Mouse (Mus musculus) hindbrain, embryonic 10.5 days (tissue): ENCODE measurements at regions not wholly inside any gene's neighbourhood (a gene's known extent, or its start where the extent isn't known, plus 50 kb on each side); places are given as distances from the start of the nearest gene placed in this dataset.

ENCODE experiments used
- DNase-seq: peaks from one replicate; pipeline ENCODE4 v3.0.0-alpha.2; 2017; ENCODE audit warnings: low spot score
- H3K27ac ChIP-seq: fragments of 300-500 bp; sonication (generic); 2 replicates; pipeline ENCODE4 v1.5.1; 2016; ENCODE audit warnings: mild to moderate bottlenecking, moderate library complexity
- H3K27me3 ChIP-seq: fragments of 300-500 bp; sonication (generic); 2 replicates; pipeline ENCODE4 v1.6.1; 2016; ENCODE audit warnings: mild to moderate bottlenecking; ENCODE audit not compliant: poor library complexity, insufficient read depth, severe bottlenecking
- H3K36me3 ChIP-seq: fragments of 300-500 bp; sonication (generic); 2 replicates; pipeline ENCODE4 v1.6.1; 2016; ENCODE audit warnings: mild to moderate bottlenecking, moderate library complexity
- H3K4me1 ChIP-seq: fragments of 300-500 bp; sonication (generic); replicated peaks from 2 replicates; pipeline ENCODE4 v1.6.1; 2016; ENCODE audit warnings: mild to moderate bottlenecking
- H3K4me3 ChIP-seq: fragments of 300-500 bp; sonication (generic); 2 replicates; pipeline ENCODE4 v1.5.1; 2016; ENCODE audit warnings: mild to moderate bottlenecking, moderate library complexity
- H3K9me3 ChIP-seq: fragments of 300-500 bp; sonication (generic); 2 replicates; pipeline ENCODE4 v1.6.1; 2016; ENCODE audit warnings: mild to moderate bottlenecking, moderate library complexity
- WGBS: fragments of 180-500 bp; shearing (Covaris S2); methylation state at CpG from one replicate; pipeline ENCODE4 v1.1.7; 2016; 5-methylcytosine and 5-hydroxymethylcytosine counted together

DNA sequence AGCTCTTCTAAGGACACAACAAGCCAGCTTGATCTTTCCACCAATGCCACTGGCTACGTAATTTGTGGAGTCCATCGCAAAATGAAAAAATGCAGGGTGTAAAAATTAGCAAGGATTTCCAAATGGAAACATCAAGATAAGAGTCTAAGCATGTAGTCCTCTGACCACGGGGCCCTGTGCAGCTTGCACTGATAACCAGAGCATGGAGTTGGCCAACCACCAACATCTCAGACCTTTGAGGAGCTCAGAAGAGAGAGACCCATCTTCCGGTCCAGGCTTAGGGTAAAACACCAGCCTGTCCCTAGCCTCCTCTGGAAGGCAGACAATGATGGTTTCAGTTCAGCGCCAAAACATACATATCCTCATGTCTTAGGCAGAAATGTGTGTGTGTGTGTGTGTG, 140.4 kb upstream of the Haao start:
- H3K9me3 ChIP-seq: no peaks in the 10 kb centered on the region
- H3K27me3 ChIP-seq: no peaks in the 10 kb centered on the region
- no peak overlapping the region for H3K4me3 ChIP-seq
- no peak for DNase-seq
- H3K27ac ChIP-seq: peak overlapping the region; percentile 81
- H3K4me1 ChIP-seq: peaks cover 70% of the 10 kb centered on the region
- H3K36me3 ChIP-seq: no peaks in the 10 kb centered on the region
- 93% methylated on average over 5 of the region's 5 CpGs for WGBS

DNA sequence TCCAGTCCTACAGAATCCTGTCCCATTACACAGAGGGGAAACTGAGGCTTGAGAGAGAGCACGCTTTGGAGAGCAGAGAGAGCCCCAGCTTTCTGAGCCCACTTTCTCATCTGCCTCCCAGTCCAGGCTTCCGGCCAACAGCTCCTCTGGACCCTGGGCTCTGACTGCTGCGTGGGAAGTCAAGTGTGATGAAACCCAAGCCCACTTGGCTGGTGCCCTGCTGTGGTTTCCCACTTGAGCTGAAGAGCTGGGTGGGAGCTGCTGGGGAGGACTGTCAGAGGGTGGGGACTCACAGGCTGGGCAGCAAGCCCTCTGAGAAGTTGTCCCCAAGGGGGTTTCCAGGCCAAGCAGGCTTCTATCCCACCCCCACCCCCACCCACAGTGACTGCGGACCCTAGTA, 139.9 kb upstream of the Haao start:
- Histone ChIP-seq H3K27ac (peak overlapping the region; percentile 81), H3K36me3 (no peaks in the 10 kb centered on the region), H3K9me3 (no peaks in the 10 kb centered on the region), H3K4me3 (no peak overlapping the region), H3K27me3 (no peaks in the 10 kb centered on the region), H3K4me1 (peaks cover 72% of the 10 kb centered on the region)
- 96% methylated on average over 4 of the region's 4 CpGs for WGBS
- no peak for DNase-seq

DNA sequence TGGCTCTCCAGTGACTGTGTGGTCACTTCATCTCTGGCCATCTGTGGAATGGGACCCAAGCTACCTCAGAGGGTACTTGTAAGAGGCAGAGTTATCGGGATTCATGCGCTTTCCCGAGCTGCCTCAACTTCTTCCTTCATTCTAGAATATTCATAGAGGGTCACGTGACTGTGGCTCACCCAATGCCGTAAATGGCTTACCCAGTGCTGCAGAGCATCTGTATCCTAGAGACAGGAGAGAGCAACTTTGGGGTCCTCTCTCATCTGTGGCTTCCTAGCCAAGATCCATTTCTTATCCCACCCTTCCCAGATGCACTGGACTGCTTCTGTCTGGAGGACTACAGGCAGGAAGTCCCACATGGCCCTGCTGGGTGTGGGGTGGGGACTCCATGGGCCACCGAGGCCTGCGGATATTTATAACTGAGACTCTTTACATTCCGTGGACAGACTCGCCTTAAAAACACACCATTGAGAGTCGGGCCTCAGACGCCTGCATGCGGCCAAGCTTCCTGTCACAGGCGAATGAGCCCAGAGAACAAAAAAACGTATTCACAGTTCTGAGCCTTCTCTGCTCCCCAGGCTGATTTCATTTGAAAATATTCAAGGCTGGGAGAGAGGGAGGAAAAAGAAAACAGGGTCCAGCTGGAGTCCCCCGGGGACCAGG, 138.3 kb upstream of the Haao start:
- no peak for DNase-seq
- H3K4me3 ChIP-seq: no peak overlapping the region
- no peaks in the 10 kb centered on the region for H3K9me3 ChIP-seq
- WGBS: 56% methylated on average over 15 of the region's 15 CpGs
- H3K36me3 ChIP-seq: no peaks in the 10 kb centered on the region
- H3K27ac ChIP-seq: peak overlapping the region; percentile 83
- peaks cover 74% of the 10 kb centered on the region for H3K4me1 ChIP-seq
- H3K27me3 ChIP-seq: no peaks in the 10 kb centered on the region

DNA sequence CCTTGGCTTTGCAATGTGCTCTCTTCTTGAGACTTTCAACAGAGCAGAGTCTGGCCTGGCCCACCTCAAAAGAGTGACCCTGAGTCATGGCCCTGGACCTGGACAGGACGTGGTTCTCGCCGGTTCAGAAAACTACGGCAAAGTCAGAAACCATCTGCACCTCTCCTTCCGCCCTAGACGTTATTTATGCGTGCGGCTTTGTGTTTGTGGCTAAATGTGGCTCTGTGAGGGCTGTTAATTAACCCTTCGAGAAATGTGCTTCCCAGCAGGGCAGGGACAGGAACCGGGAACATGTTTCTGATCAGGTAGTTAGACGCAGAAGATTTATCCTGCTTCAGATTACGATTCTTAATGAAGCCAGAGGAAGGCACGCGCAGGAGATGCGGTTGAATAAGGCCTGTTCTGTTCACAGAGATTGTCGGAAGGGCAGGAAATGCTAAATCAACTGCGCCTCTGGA, 137.6 kb upstream of the Haao start:
- H3K27me3 ChIP-seq: no peaks in the 10 kb centered on the region
- no peak overlapping the region for H3K4me3 ChIP-seq
- no peaks in the 10 kb centered on the region for H3K9me3 ChIP-seq
- peak overlapping the region; percentile 83 for H3K27ac ChIP-seq
- H3K36me3 ChIP-seq: no peaks in the 10 kb centered on the region
- peaks cover 67% of the 10 kb centered on the region for H3K4me1 ChIP-seq
- WGBS: 58% methylated on average over 17 of the region's 17 CpGs
- no peak for DNase-seq

DNA sequence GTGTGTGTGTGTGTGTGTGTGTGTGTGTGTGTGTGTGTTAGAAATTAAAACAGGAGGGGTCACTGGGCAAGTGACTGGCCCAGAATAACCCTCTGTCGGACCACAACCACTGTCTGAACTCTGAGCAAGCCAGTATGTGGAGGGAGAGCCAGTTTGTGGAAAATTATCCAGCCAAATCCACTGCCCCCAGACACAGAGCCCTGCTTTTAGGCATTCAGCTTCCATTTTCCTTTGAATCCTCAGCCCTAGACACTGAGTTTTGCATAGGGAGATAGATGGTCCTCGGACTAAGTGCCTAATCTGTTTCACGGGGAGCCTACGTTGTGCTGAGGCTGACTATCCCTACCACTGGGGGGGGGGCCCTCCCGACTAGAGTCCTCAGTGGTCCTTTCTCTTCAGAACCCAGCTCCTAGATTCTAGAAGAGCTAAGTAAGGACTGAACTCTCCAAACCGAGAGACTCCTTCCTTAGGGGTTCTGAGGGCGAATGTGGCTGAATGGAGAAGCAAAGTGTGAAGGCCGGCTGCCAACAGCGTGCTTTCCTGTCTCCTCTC, 136.2 kb upstream of the Haao start:
- Histone ChIP-seq H3K27me3 (no peaks in the 10 kb centered on the region), H3K27ac (peak overlapping the region; percentile 66), H3K36me3 (no peaks in the 10 kb centered on the region), H3K9me3 (no peaks in the 10 kb centered on the region), H3K4me3 (no peak overlapping the region), H3K4me1 (peaks cover 65% of the 10 kb centered on the region)
- WGBS: 94% methylated on average over 9 of the region's 9 CpGs
- no peak for DNase-seq

DNA sequence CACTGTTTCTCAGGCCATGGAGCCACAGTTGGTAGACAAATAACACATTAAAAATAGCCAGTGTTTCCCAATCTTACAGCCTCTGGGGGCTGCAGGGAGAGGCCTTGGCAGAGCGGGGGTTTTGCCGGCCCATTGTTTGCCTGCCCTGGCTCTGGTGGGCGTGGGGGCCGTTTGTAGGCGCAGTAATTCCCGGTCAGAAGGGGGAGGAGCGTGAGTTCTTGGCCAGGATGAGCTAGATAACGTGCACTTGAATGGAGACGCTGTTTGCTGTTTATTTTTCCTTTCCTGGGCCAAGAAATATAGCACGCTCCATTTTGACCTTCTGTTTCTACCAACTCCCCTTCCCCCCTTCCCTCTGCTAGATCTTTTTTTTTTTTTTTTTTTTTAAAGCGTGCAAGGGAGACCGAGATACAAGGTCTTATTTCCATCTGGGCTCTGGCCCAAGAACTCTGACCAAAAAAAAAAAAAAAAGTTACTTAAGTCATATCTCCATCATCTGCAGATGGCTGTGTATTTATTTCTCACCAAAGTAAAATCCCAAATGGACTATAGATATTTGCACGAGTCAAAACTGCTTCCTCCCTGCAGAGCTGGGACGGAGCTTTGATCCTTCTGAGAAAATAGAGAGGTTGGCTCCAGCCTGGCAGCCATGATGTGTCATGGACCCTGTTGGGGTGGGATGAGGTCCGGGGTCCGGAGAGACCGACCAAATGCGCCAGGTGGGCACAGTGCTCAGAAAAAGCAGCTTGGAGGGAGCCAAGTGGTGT, 135.5 kb upstream of the Haao start:
- Histone ChIP-seq H3K27me3 (no peaks in the 10 kb centered on the region), H3K9me3 (no peaks in the 10 kb centered on the region), H3K36me3 (no peaks in the 10 kb centered on the region), H3K4me1 (peaks cover 63% of the 10 kb centered on the region), H3K27ac (peak overlapping the region; percentile 83), H3K4me3 (no peak overlapping the region)
- DNase-seq: no peak
- 46% methylated on average over 18 of the region's 18 CpGs for WGBS

DNA sequence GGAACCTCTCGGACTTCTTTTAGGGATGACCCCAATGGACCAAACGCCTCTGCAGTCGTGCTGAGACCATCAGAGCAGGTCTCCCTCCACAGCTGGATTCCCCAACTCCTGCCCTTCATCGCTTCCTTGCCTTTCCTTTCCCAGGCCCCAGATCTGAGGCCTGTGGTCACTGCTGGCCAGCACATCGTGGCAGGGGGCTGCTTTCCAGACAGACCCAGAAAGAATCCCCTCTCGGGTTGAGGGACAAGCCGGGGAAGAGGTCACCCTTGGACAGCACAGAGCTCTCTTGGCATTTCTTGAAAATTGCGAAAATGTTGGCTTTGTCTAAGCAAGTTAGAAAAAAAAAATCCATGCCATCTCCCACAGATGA, 134.9 kb upstream of the Haao start:
- WGBS: 54% methylated on average over 8 of the region's 8 CpGs
- no peaks in the 10 kb centered on the region for H3K27me3 ChIP-seq
- no peak for DNase-seq
- no peaks in the 10 kb centered on the region for H3K9me3 ChIP-seq
- H3K4me1 ChIP-seq: peaks cover 63% of the 10 kb centered on the region
- H3K4me3 ChIP-seq: no peak overlapping the region
- H3K27ac ChIP-seq: peak overlapping the region; percentile 83
- H3K36me3 ChIP-seq: no peaks in the 10 kb centered on the region

DNA sequence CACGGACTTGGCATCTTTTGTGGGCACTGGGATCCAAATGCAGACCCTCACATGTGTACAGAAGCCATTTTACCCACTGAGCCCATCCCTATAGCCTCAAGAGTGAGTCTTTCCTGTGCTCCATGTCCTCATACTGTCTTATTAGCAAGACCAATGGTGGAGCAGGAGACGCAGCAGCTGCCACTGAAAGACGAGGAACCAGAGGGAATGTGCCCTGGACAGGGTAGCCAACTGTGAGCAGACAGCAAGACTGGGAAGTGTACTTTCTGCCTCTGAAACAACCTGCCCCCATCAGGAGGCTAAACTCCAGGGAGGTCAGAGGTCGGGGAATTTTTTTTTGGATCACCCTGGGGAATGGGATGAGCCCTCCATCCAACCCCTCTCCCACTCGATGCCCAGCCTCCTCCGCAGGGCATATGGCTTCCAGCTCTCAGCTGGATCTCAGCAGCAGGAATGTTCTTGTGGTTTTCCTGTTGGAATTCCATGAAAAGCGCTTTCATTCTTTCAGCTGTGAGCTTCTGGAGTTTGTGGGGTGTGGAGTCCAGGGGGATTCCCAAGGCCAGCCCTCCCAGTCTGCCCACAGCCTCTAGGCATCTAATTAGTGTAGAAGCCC, 131.2 kb upstream of the Haao start:
- no peaks in the 10 kb centered on the region for H3K27me3 ChIP-seq
- no peak for DNase-seq
- H3K36me3 ChIP-seq: no peaks in the 10 kb centered on the region
- peak overlapping the region; percentile 54 for H3K27ac ChIP-seq
- H3K4me1 ChIP-seq: peaks cover 42% of the 10 kb centered on the region
- no peak overlapping the region for H3K4me3 ChIP-seq
- H3K9me3 ChIP-seq: no peaks in the 10 kb centered on the region
- 58% methylated on average over 7 of the region's 7 CpGs for WGBS

DNA sequence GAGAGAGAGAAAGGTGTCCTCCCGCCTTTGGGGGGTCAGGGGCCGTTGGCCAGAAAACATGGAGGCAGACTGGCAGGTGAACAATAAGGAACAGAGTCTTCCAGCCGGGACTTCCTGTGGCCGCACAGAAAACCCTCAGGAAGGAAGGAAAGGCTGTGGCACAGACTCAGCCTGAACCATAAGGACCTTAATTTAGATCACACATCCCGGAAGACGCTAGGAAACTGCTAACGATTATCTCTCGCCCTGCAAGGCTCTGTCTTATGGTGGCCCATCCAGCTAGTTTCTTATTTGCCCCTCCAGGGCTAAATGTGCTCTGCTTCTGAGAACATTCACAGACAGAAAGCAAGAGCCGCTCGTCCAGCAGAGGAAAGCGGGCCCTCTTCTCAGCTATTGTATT, 130.0 kb upstream of the Haao start:
- Histone ChIP-seq H3K27me3 (no peaks in the 10 kb centered on the region), H3K27ac (peak overlapping the region; percentile 50), H3K9me3 (no peaks in the 10 kb centered on the region), H3K36me3 (no peaks in the 10 kb centered on the region), H3K4me1 (peaks cover 39% of the 10 kb centered on the region), H3K4me3 (no peak overlapping the region)
- DNase-seq: no peak
- 85% methylated on average over 11 of the region's 11 CpGs for WGBS

DNA sequence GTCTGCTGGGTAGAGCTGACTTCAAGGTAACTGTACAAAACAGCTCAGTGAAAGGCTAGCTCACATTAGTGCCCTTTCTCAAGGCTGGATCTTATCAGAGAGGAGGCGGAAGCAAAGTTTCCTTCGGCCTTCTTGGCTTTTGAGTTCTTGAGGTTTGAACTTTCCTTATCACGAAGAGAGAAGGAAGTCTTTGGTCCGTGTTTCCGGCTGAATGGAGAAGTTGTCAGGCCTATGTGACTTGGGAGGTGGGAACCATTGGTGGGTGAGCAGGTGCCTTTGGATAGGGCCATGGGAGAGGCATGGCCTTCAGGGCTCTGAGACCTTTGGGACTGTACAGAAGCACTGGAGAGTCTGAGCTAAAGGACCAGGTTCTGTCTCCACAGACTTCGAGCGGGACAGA, 128.1 kb upstream of the Haao start:
- Histone ChIP-seq H3K36me3 (no peaks in the 10 kb centered on the region), H3K27ac (no peak overlapping the region), H3K9me3 (no peaks in the 10 kb centered on the region), H3K4me1 (peaks cover 44% of the 10 kb centered on the region), H3K27me3 (no peaks in the 10 kb centered on the region), H3K4me3 (no peak overlapping the region)
- WGBS: 96% methylated on average over 7 of the region's 7 CpGs
- DNase-seq: no peak

DNA sequence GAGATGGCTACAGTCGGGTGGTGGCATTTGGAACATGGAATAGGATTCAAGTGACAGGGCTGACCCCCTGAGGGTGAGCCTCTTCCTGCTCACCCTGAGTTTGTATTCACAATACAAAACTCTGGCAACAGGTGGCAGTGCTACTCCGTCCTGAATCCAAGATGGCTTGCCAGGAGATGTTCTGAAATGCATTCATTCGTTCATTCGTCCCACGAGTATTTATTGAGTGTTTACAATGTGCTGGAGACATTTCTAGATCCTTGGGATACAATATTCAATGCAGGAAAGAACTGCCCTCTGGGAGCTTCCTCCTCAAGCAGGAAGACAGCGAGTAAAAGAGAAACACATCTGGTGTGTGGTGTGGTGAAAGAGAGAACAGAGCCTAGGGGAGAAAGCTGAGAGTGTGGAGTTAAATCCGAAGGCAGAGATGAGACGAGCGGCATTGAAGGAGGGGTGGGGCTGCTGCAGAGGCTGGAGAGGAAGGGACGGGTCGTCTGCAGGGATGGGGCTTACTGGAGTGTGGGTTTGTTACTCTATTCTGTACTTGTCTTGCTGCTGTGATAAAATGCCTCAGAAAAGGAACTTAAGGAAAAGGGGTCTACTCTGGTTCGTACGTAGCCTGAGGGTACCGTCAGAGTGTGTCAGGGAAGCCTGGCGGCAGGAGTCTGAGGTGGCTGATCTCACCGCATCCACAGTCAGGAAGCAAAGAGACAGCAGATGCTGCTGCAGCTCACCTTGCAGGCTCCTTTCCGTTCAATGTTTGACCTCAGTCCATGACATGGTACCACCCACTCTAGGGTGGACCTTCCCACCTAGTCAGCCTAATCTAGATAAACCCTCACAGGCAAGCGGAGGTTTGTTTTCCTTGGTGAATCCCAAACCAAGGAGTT, 125.9 kb upstream of the Haao start:
- H3K4me3 ChIP-seq: no peak overlapping the region
- no peaks in the 10 kb centered on the region for H3K9me3 ChIP-seq
- H3K4me1 ChIP-seq: peaks cover 38% of the 10 kb centered on the region
- DNase-seq: no peak
- H3K36me3 ChIP-seq: no peaks in the 10 kb centered on the region
- H3K27ac ChIP-seq: peak overlapping the region; percentile 67
- 44% methylated on average over 18 of the region's 18 CpGs for WGBS
- H3K27me3 ChIP-seq: no peaks in the 10 kb centered on the region

DNA sequence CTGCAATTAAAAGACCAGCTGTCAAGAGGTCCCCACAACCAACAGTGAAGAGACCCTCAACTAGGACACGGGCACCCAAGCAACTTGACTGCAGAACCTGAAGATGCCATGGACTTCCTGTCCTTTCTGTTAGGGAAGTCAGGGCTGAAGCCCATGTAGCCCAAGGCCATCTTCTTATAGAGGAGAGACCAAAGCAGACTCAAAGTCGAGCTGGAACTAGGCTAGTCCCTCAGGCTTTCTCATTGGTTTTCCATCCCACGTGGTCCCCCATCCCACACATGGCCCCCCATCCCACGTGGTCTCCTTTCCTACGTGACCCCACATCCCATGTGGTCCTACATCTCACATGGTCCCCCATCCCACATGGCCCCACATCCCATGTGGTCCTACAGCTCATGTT, 125.1 kb upstream of the Haao start:
- no peak overlapping the region for H3K4me3 ChIP-seq
- 87% methylated on average over 5 of the region's 5 CpGs for WGBS
- DNase-seq: no peak
- H3K36me3 ChIP-seq: no peaks in the 10 kb centered on the region
- H3K4me1 ChIP-seq: peaks cover 32% of the 10 kb centered on the region
- peak overlapping the region; percentile 85 for H3K27ac ChIP-seq
- no peaks in the 10 kb centered on the region for H3K27me3 ChIP-seq
- no peaks in the 10 kb centered on the region for H3K9me3 ChIP-seq
